Mouse (Mus musculus) embryonic fibroblast, embryonic 13.5 days (primary cell): ENCODE measurements around the gene Hnrnpa0.

Source experiments
- CTCF ChIP-seq: IDR thresholded peaks from 2 replicates; pipeline ENCODE4 v1.5.1; 2011; ENCODE audit warnings: mild to moderate bottlenecking, control low read depth, low read length, moderate library complexity, borderline replicate concordance; ENCODE audit not compliant: insufficient read depth
- POLR2A ChIP-seq: IDR thresholded peaks from 2 replicates; pipeline ENCODE4 v1.6.1; 2011; ENCODE audit warnings: low read depth, mild to moderate bottlenecking, control low read depth, low read length, moderate library complexity

- TF ChIP-seq POLR2A = no peak
- TF ChIP-seq CTCF = no peak
These were observed 1.2 kb downstream of the Hnrnpa0 start for GRCm38 (mm10) chr13:58126862-58127765.
